In the genomic region with DNA sequence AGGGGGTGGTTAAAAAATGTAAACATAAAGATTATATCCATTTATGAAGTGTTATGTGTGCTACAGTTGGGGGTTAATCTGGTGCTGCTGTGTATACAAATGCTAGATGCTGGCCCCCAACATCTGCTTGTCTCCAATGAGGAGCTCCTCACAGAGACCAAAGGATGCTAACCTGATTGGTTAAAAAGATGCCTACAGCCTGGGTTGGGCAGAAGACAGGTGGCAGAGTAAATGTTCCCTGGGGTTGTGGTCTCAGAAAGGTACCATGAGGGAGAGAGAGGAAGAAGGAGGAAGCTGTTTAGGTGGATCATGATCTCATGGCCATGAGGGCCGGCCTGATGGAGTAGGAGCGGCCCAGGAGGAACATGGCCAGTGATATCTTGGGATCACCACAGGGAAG, we compare ENCODE assay signal across 24 mouse cellular contexts.
"Had no signal": no experiment of that assay in that cellular context is flagged by ENCODE, and none has a peak within 500 bp of the region (broad histone marks: within the 10 kb centered on the region; RNA-seq: fewer than 3 reads in every experiment).

No protein-coding gene starts in this region.

- H3K4me3 ChIP-seq: gastrocnemius, adult 2 months; heart, embryonic 10.5 days; heart, embryonic 12.5 days; hindbrain, embryonic 10.5 days; hindbrain, embryonic 12.5 days; intestine, embryonic 15.5 days; limb, embryonic 13.5 days had no signal

- H3K9ac ChIP-seq: heart, embryonic 12.5 days; hindbrain, embryonic 12.5 days; hindbrain, embryonic 14.5 days; intestine, embryonic 15.5 days; limb, embryonic 13.5 days had no signal

- H3K4me1 ChIP-seq: hindbrain, embryonic 10.5 days; hindbrain, embryonic 12.5 days; intestine, embryonic 15.5 days; limb, embryonic 13.5 days had no signal

- H3K4me2 ChIP-seq: heart, embryonic 12.5 days; hindbrain, embryonic 12.5 days; hindbrain, embryonic 14.5 days; intestine, embryonic 15.5 days; limb, embryonic 13.5 days had no signal

- ATAC-seq: forebrain, embryonic 16.5 days; hindbrain, embryonic 16.5 days; inflammation-experienced regulatory T-cells, adult 6 months had no signal

- H3K9me3 ChIP-seq: heart, embryonic 10.5 days; heart, embryonic 12.5 days; hindbrain, embryonic 10.5 days; hindbrain, embryonic 12.5 days; intestine, embryonic 15.5 days; limb, embryonic 13.5 days had no signal

- H3K27me3 ChIP-seq: heart, embryonic 12.5 days; hindbrain, embryonic 12.5 days; intestine, embryonic 15.5 days; limb, embryonic 13.5 days had no signal

- H3K27ac ChIP-seq: gastrocnemius, adult 2 months; heart, embryonic 10.5 days; hindbrain, embryonic 10.5 days; hindbrain, embryonic 12.5 days; hindbrain, embryonic 14.5 days; intestine, embryonic 15.5 days; kidney, postnatal 0 days; limb, embryonic 13.5 days had no signal

- DNase-seq: gastrocnemius, adult 2 months; gastrocnemius, postnatal 10 days; gastrocnemius, postnatal 25 days; heart, adult 18-20 months; heart, postnatal 10 days; heart, postnatal 4 days; kidney, adult 18-20 months; kidney, adult 8-10 months; kidney, postnatal 14 days; kidney, postnatal 36 days; layer of hippocampus, adult 9-11 months; layer of hippocampus, postnatal 36 days; left cerebral cortex, postnatal 4 days had no signal

- H3K36me3 ChIP-seq: heart, embryonic 10.5 days; heart, embryonic 12.5 days; hindbrain, embryonic 10.5 days; hindbrain, embryonic 12.5 days; intestine, embryonic 15.5 days; limb, embryonic 13.5 days had no signal
